Mouse (Mus musculus) heart, embryonic 10.5 days (tissue): Measurements from ENCODE around the gene Gas2. TPM values are rescaled to one million over a fixed set of nuclear protein-coding genes. Genes with fewer than 3 reads are reported as not detected.
A peak's percentile ranks its signal among the peaks of the same experiment; 100 is the strongest.

Experiments
- DNase-seq: peaks from one replicate; pipeline ENCODE4 v3.0.0-alpha.2; 2017; ENCODE audit warnings: low spot score
- H3K27ac ChIP-seq: fragments of 300-500 bp; sonication (generic); 2 replicates; pipeline ENCODE4 v1.5.1; 2016; ENCODE audit warnings: mild to moderate bottlenecking
- H3K27me3 ChIP-seq: fragments of 300-500 bp; sonication (generic); 2 replicates; pipeline ENCODE4 v1.6.1; 2016; ENCODE audit warnings: mild to moderate bottlenecking; ENCODE audit not compliant: poor library complexity, insufficient read depth, severe bottlenecking
- H3K36me3 ChIP-seq: fragments of 300-500 bp; sonication (generic); 2 replicates; pipeline ENCODE4 v1.6.1; 2016; ENCODE audit warnings: mild to moderate bottlenecking, moderate library complexity
- H3K4me1 ChIP-seq: fragments of 300-500 bp; sonication (generic); 2 replicates; pipeline ENCODE4 v1.6.1; 2016; ENCODE audit warnings: mild to moderate bottlenecking
- H3K4me3 ChIP-seq: fragments of 300-500 bp; sonication (generic); 2 replicates; pipeline ENCODE4 v1.5.1; 2016; ENCODE audit warnings: mild to moderate bottlenecking, moderate library complexity
- H3K9me3 ChIP-seq: fragments of 300-500 bp; sonication (generic); 2 replicates; pipeline ENCODE4 v1.6.1; 2016; ENCODE audit warnings: mild to moderate bottlenecking, moderate library complexity
- WGBS: fragments of 180-500 bp; shearing (Covaris S2); methylation state at CpG from one replicate; pipeline ENCODE4 v1.1.7; 2016; 5-methylcytosine and 5-hydroxymethylcytosine counted together
- polyA plus RNA-seq: library from polyadenylated mRNA; unstranded; fragments of >200 nt; fragmentation: Nextera tagmentation; extraction: Ambion mirVana; gene quantifications from 2 replicates; pipeline ENCODE4 v1.2.1, GENCODE M21; 2016

Gas2 gene
- polyA plus RNA-seq, 1 experiment from 2014 or later: 11.2 TPM

DNA sequence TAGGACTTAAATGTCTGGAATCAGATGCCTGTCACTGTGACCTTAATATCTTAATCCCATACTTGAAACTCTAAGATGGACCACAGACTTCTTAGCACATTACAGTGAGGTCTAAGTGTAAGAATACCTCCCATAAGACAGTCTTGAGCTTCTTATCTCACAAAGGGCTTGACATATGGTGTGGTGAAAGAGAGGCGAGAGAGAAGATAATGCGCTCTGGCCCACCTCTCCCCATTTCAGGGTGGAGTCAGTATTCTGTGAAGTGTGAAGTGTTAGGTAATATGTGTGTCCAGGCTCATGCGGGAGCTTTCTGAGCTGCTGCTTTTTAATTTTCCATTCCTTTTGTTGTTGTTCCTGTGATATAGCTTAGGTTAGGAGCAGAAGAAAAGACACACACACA, 129.2 kb downstream of the Gas2 start:
- Histone ChIP-seq H3K27me3 (no peaks in the 10 kb centered on the region; the same call in 1 of the 2 replicates), H3K36me3 (no peaks in the 10 kb centered on the region), H3K4me3 (no peak overlapping the region), H3K4me1 (peaks cover 11% of the 10 kb centered on the region; the same call in 1 of the 2 replicates), H3K27ac (peak overlapping the region; percentile 22; the same call in 1 of the 2 replicates), H3K9me3 (no peaks in the 10 kb centered on the region)
- DNase-seq: no peak
- 57% methylated on average over 3 of the region's 3 CpGs for WGBS

DNA sequence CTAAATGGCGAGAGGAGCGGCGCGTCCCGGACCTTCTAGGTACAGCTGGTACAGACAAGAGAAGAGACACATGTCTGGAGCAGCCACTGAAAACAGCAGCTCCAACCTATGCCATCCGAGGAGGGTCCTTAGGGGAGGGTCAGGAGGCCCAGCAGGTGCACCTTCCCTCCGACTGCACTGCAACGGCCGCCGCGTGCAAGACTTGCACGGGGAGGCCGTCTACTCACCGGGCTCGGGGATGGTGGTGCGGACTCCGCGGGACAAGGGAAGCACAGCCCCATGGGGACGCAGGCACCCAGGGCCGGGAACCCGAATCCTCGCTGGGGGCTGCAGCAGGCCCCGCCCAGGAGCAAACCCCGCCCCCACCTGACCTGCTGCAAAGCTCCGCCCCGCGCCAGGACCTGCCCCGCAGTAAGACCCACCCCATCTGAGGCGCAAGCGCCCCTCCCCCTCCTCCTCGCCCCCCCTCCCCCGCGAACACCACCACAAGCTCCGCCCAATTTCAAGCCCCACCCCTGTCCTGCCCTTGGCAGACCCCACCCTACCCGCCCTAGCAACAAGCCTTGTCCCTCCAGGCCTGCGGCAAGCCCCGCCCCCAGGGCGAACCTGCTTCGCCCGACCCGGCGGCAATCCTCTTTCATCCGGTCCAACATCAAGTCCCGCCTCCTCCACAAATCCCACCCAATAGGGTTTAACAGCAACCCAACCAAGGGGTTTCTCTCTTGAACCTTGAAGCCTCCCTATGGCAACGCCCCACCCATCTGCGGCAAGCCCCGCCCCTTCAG, 143.9 kb downstream of the Gas2 start, which contains the start of gene Svip:
Gene Svip (minus strand): TSS at position 508 of the 785 bp plus-strand sequence.
- peak within 1 kb of the TSS; percentile 86 for H3K27ac ChIP-seq
- H3K4me3 ChIP-seq: peak within 1 kb of the TSS; percentile 75
- no peaks in the 10 kb centered on the region for H3K36me3 ChIP-seq
- WGBS: under 1% methylated on average over 43 of the region's 47 CpGs
- no peaks in the 10 kb centered on the region for H3K9me3 ChIP-seq
- peaks cover 5% of the 10 kb centered on the region; the same call in 1 of the 2 replicates for H3K4me1 ChIP-seq
- peak; percentile 98 for DNase-seq
- H3K27me3 ChIP-seq: 0 out of 2 replicates have a peak, but pooled peaks cover 3% of the 10 kb centered on the region

DNA sequence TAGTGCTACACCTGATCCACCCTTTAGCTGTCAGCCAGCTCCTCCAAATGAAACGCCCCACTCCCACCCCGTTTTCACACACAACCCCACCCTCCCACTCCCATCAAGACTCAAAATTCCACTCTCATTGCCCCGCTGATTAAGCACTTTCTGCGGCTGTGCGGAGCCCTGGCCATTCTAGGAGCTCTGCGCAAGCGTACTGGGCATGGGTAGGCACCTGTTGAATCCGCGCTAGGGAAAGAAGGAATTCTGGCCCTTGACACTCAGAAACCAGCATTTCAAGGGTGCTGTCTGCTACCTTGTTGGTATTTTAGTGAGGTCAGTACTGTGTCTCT, 144.4 kb downstream of the Gas2 start:
- Histone ChIP-seq H3K4me1 (peaks cover 5% of the 10 kb centered on the region; the same call in 1 of the 2 replicates), H3K27ac (peak overlapping the region; percentile 86), H3K27me3 (0 out of 2 replicates have a peak, but pooled peaks cover 3% of the 10 kb centered on the region), H3K4me3 (peak overlapping the region; percentile 75), H3K9me3 (no peaks in the 10 kb centered on the region), H3K36me3 (no peaks in the 10 kb centered on the region)
- no peak for DNase-seq
- 6% methylated on average over 9 of the region's 9 CpGs for WGBS

DNA sequence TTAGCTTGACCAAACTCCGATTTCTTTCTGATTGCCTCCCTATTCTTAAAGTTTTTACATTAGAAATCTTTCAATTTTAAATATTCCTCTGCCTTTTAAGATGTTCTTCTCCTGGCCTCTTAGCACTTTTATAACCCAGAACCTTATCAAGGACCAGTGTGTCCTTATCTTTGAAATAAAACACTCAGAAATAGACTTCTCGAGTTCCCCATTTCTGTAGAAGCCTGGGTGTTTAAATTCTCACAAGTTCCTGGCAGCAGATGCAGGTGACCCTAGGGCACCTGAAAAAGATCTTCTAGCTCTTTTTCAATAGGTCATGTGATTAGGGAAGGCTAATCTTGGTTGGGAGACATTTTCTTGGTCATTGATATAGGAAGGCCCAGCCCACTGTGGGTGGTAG, 145.3 kb downstream of the Gas2 start:
- H3K9me3 ChIP-seq: no peaks in the 10 kb centered on the region
- H3K4me3 ChIP-seq: no peak overlapping the region
- 72% methylated on average over 2 of the region's 2 CpGs for WGBS
- no peak for DNase-seq
- H3K27ac ChIP-seq: no peak overlapping the region
- H3K4me1 ChIP-seq: peaks cover 5% of the 10 kb centered on the region; the same call in 1 of the 2 replicates
- H3K36me3 ChIP-seq: no peaks in the 10 kb centered on the region
- 0 out of 2 replicates have a peak, but pooled peaks cover 3% of the 10 kb centered on the region for H3K27me3 ChIP-seq

DNA sequence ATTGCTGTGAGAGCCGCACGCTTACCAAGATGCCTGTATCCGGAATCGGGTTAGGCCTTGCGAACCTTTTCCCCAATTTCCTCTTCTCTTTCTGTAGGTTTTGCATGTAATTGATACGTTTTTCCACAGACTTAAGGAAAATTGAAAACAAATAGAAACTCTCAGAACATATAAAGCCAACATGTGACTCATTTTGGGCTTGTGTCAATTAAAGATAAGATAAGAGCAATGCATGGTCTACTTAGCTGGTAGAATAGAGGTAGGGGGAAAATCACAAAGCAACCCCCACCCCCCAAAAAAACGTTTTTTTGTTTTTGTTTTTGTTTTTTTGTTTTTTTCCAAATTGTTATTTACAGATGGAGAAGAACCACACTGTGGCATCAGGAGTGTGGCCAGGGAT, 151.6 kb downstream of the Gas2 start:
- no peak for DNase-seq
- 77% methylated on average over 7 of the region's 7 CpGs for WGBS
- no peaks in the 10 kb centered on the region for H3K9me3 ChIP-seq
- no peak overlapping the region for H3K4me3 ChIP-seq
- H3K4me1 ChIP-seq: no peaks in the 10 kb centered on the region
- no peak overlapping the region for H3K27ac ChIP-seq
- no peaks in the 10 kb centered on the region for H3K27me3 ChIP-seq
- no peaks in the 10 kb centered on the region for H3K36me3 ChIP-seq

DNA sequence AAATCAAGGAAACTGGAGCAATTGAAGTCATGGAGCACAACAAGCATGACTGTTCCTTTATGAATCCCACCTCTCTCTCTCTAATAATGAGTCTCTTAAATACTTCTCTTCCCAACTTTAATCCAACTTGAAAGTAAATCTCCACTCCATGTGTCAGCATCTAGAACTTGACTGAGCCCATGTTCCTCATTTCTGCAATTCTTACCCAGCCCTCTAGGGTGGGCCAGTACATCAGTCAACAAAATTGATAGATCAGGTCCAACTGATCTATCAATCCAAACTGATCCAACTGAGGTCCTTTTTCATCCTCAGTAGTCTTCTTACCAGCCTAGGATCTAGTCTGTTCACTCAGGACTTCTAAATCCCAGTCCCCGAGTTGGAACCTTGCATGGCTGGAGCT, 153.4 kb downstream of the Gas2 start:
- 87% methylated on average over 1 of the region's 1 CpGs for WGBS

DNA sequence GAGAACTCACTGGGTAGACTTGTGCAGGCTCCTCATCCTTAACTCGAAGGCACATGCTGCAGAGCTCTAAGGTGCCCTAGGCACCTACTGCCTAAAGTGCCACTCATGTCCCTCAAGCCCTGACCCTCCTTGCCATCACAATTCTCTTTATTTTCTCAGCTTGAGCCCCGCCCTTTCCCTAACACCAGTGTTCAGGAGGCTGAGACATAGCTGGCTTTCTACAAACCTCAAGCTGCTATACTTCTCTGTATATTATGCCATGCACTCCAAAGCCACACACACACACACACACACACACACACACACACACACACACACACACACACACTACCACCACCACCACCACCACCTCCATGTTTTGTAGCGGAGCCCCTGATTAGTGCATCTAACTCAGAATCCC, 153.8 kb downstream of the Gas2 start, which contains the start of gene 1700015G11Rik:
Gene 1700015G11Rik (minus strand): TSS at position 101 of the 400 bp plus-strand sequence.
- Histone ChIP-seq H3K9me3 (no peaks in the 10 kb centered on the region), H3K27me3 (no peaks in the 10 kb centered on the region), H3K4me1 (no peaks in the 10 kb centered on the region), H3K27ac (no peak within 1 kb of the TSS), H3K4me3 (no peak within 1 kb of the TSS), H3K36me3 (no peaks in the 10 kb centered on the region)
- WGBS: 71% methylated on average over 3 of the region's 3 CpGs
- no peak for DNase-seq

More for the DNA sequence above, 153.4 kb downstream of the Gas2 start:
- Histone ChIP-seq H3K36me3 (no peaks in the 10 kb centered on the region), H3K27ac (no peak overlapping the region), H3K9me3 (no peaks in the 10 kb centered on the region), H3K27me3 (no peaks in the 10 kb centered on the region), H3K4me3 (no peak overlapping the region), H3K4me1 (no peaks in the 10 kb centered on the region)
- no peak for DNase-seq

DNA sequence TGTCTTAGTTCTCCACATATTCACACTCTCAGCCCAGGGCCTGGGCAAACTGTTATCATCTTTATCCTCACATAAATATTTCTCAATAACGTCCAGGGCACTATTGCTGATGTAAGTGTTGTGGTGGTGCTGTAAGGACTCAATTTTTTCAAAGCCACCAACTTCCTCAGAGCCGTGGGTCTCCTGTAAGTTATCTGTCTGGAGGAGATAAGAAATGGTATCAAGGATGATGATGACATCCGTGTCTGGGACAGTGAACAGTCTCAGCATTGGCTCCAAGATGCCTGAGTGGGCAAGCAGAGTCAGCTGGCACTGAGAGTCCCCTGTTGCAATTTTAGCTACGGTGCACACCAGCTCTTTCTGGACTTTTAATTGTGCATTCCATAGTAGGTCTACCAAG, 160.2 kb downstream of the Gas2 start:
- no peaks in the 10 kb centered on the region for H3K27me3 ChIP-seq
- H3K27ac ChIP-seq: no peak overlapping the region
- WGBS: 51% methylated on average over 4 of the region's 4 CpGs
- H3K9me3 ChIP-seq: no peaks in the 10 kb centered on the region
- H3K36me3 ChIP-seq: no peaks in the 10 kb centered on the region
- no peaks in the 10 kb centered on the region for H3K4me1 ChIP-seq
- H3K4me3 ChIP-seq: no peak overlapping the region
- DNase-seq: no peak

DNA sequence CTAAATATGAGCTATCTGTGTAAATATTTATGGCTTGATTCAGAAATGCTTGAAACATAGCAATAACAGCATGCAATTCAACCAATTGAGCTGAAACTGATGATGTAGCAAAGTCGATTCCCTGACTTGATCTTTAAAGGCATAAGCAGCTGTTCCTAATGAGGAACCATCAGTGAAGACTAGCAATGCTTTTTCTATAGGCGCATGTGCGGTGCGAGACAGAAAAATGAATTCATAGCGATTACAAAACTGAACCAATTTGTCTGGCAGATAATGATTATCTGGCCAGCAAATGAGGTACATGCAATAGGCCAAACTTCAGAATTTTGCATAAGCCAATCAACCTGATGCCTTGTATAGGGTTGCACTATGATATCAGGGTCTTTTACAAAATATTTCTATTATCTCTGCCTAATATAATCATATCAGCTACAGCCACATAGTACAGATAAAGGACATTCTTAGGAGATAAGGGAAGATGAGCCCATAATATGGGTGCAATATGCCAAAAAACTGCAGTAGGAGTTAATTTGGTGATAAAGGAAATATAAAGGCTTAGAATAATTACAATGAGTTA, 162.3 kb downstream of the Gas2 start:
- no peak overlapping the region for H3K4me3 ChIP-seq
- H3K27me3 ChIP-seq: no peaks in the 10 kb centered on the region
- H3K4me1 ChIP-seq: no peaks in the 10 kb centered on the region
- no peak for DNase-seq
- H3K27ac ChIP-seq: no peak overlapping the region
- H3K9me3 ChIP-seq: no peaks in the 10 kb centered on the region
- 90% methylated on average over 5 of the region's 5 CpGs for WGBS
- no peaks in the 10 kb centered on the region for H3K36me3 ChIP-seq

DNA sequence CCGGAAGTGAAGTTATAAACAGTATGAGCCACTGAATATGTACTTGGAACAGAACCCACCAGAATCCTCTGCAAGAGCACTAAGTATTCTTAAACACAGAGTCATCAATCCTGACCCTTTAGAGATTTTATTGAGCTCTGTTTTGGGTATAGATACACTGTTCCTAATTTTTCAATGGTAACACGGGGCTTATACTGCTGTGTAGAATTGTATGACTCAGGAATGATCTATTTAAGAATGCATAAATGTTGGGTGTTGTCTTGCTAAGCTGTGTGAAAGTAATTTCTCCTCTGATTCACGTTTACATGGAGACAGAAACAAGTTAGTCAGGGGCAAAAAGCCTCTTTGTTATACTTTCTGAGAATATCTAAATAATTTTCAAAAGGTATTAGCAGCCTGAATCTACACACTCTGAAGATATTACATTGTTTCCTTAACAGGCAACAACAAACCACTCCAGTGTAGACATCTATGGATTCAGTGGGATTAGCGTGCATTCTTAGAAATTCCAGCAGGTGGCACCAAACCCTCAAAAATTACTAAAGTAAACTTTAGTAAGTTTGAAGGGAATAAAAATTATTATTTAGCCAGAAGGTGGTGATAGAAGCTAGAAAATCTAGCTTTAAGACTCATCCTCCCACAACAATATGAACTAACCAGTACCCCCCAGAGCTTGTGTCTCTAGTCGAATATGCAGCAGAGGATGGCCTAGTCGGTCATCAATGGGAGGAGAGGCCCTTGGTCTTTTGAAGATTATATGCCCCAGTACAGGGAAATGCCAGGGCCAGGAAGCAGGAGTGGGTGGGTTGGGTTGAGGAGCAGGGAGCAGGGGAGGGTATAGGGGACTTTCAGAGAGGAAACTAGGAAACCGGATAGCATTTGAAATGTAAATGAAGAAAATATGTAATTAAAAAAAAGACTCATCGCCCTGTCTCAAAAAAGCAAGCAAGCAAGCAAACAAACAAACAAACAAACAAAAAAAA, 176.1 kb downstream of the Gas2 start:
- Histone ChIP-seq H3K27ac (no peak overlapping the region), H3K4me1 (no peaks in the 10 kb centered on the region), H3K36me3 (no peaks in the 10 kb centered on the region), H3K4me3 (no peak overlapping the region), H3K9me3 (no peaks in the 10 kb centered on the region), H3K27me3 (no peaks in the 10 kb centered on the region)
- DNase-seq: no peak
- 46% methylated on average over 8 of the region's 8 CpGs for WGBS
